Mouse (Mus musculus) ovary, postnatal 10 days (tissue): ENCODE results near the gene Olfr166.
"Not testable (repeated sequence)": the region's sequence is repeated elsewhere in the genome, so short reads cannot be mapped to it uniquely, and the experiment has no call there.

Experiments
- DNase-seq: peaks from one replicate; pipeline ENCODE4 v3.0.0; 2022; ENCODE audit warnings: low spot score

Olfr166 gene

GRCm38 (mm10) chr16:19483394-19483793 is at the start of gene Olfr166:
Gene Olfr166, plus strand, starts transcription at chr16:19483694.
- DNase-seq = no peak

- not testable (repeated sequence) for DNase-seq
Observed at GRCm38 (mm10) chr16:19458741-19459140, 24.8 kb upstream of the Olfr166 start.

GRCm38 (mm10) chr16:19464365-19464764 is 19.1 kb upstream of the Olfr166 start:
- no peak for DNase-seq

GRCm38 (mm10) chr16:19522166-19522565 is 38.7 kb downstream of the Olfr166 start, which contains the start of gene Olfr167:
Gene Olfr167, minus strand, starts transcription at chr16:19522266.
- no peak for DNase-seq

GRCm38 (mm10) chr16:19535455-19535854 is 52.0 kb downstream of the Olfr166 start, which contains the start of gene Olfr168:
Gene Olfr168, minus strand, starts transcription at chr16:19535555.
- DNase-seq = no peak
